Mouse (Mus musculus) CD4-positive, CD25-positive, alpha-beta regulatory T cell, adult 4 months (primary cell): ENCODE data around the gene Ncf4. TPM values are rescaled to one million over a fixed set of nuclear protein-coding genes. Genes with fewer than 3 reads are reported as not detected.

Experiments used
- ATAC-seq: one replicate; pipeline ENCODE4 v1.8.0; 2017
- polyA plus RNA-seq, 2 experiments: library from polyadenylated mRNA; unstranded; fragments of 100-300 nt; shearing (Covaris generic); gene quantifications; one replicate each; pipeline ENCODE4 v1.2.1; 2017

Ncf4 gene
- polyA plus RNA-seq: 100 to 1,000 TPM; 175 to 188 TPM

- peak; percentile 85 for ATAC-seq
These were observed at the start of gene Ncf4 for GRCm38 (mm10) chr15:78244695-78245492. Gene Ncf4, plus strand, starts transcription at chr15:78244801.

GRCm38 (mm10) chr15:78195096-78195880 is 49.3 kb upstream of the Ncf4 start:
- ATAC-seq: no peak

- ATAC-seq: no peak
These were observed 40.4 kb upstream of the Ncf4 start for GRCm38 (mm10) chr15:78204053-78204847.

- ATAC-seq: no peak
These were observed 39.4 kb upstream of the Ncf4 start for GRCm38 (mm10) chr15:78205192-78205591.

GRCm38 (mm10) chr15:78206312-78206711 is 38.3 kb upstream of the Ncf4 start, which contains the start of gene Pvalb:
Gene Pvalb, minus strand, starts transcription at chr15:78206400.
- no peak for ATAC-seq

- ATAC-seq: no peak
These were observed 34.4 kb upstream of the Ncf4 start for GRCm38 (mm10) chr15:78210203-78210602.

- no peak for ATAC-seq
These were observed 33.2 kb upstream of the Ncf4 start for GRCm38 (mm10) chr15:78211367-78211766.

GRCm38 (mm10) chr15:78215269-78215668 is 29.3 kb upstream of the Ncf4 start:
- ATAC-seq: no peak

- no peak for ATAC-seq
These were observed 16.8 kb upstream of the Ncf4 start for GRCm38 (mm10) chr15:78227816-78228215.

GRCm38 (mm10) chr15:78231346-78232331 is 13.0 kb upstream of the Ncf4 start:
- ATAC-seq: no peak

- no peak for ATAC-seq
These were observed 9.6 kb upstream of the Ncf4 start for GRCm38 (mm10) chr15:78234823-78235509.

- peak; percentile 74 for ATAC-seq
These were observed 5.1 kb upstream of the Ncf4 start for GRCm38 (mm10) chr15:78239453-78239852.

GRCm38 (mm10) chr15:78239956-78240617 is 4.5 kb upstream of the Ncf4 start:
- no peak for ATAC-seq

GRCm38 (mm10) chr15:78241335-78241734 is 3.3 kb upstream of the Ncf4 start:
- ATAC-seq: no peak

GRCm38 (mm10) chr15:78243061-78243460 is 1.5 kb upstream of the Ncf4 start:
- no peak for ATAC-seq

GRCm38 (mm10) chr15:78243774-78244173 is 827 bp upstream of the Ncf4 start:
- no peak for ATAC-seq

GRCm38 (mm10) chr15:78246143-78247116 is 1.8 kb downstream of the Ncf4 start:
- ATAC-seq: no peak

GRCm38 (mm10) chr15:78247659-78248058 is 3.1 kb downstream of the Ncf4 start:
- no peak for ATAC-seq

GRCm38 (mm10) chr15:78248410-78248809 is 3.8 kb downstream of the Ncf4 start:
- ATAC-seq: peak; percentile 46
